Mouse (Mus musculus): ENCODE measurements around the gene Klf12. TPM values are rescaled to one million over a fixed set of nuclear protein-coding genes. Genes with fewer than 3 reads are reported as not detected.

Klf12 gene
- polyA plus RNA-seq, 1 experiment, result 8.2 TPM

- H3K9me3 ChIP-seq (replicated peaks; ENCODE audit: control insufficient read depth, insufficient read depth, low read length, poor library complexity, severe bottlenecking), result no peaks in the 10 kb centered on the region
- no peaks in the 10 kb centered on the region for H3K27me3 ChIP-seq (ENCODE audit: control insufficient read depth, insufficient read depth, low read length, poor library complexity, severe bottlenecking)
- no peak overlapping the region for H3K27ac ChIP-seq (ENCODE audit: insufficient read depth, low read length)
- no peak overlapping the region for H3K4me3 ChIP-seq (ENCODE audit: low read depth, low read length)
- H3K9ac ChIP-seq (ENCODE audit: low read depth, poor library complexity, severe bottlenecking), result no peak overlapping the region
- TF ChIP-seq EP300 (IDR thresholded peaks at IDR 0.05; ENCODE audit: insufficient read depth, low read depth, low read length) (no peak), POLR2A (IDR thresholded peaks at IDR 0.05; ENCODE audit: insufficient read depth, low read length) (no peak), CTCF (IDR thresholded peaks at IDR 0.05; ENCODE audit: low read depth, low read length) (no peak)
- H3K4me1 ChIP-seq (ENCODE audit: control insufficient read depth, insufficient read depth, low read length), result no peaks in the 10 kb centered on the region
- H3K36me3 ChIP-seq (ENCODE audit: control insufficient read depth, insufficient read depth, low read length, poor library complexity, severe bottlenecking), result no peaks in the 10 kb centered on the region
Observed at GRCm38 (mm10) chr14:100052876-100053275, 231.6 kb downstream of the Klf12 start.

DNA sequence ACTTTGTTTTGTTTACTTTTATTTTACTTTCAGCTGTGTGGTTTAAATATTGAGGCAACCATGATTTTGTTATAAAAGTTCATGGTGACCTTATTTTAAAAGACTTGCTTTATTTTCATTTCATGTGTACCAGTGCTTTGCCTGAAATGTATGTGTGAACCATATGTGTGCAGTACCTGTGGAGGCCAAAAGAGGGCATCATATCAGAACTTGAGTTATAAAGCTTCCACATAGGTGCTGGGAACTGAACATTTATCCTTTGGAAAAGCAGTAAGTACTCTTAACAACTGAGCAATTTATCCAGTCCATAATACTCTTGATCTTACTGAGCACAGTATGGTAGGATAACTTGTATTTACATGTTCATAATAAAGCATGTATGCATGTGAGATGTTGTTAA is 239.0 kb downstream of the Klf12 start:
- Histone ChIP-seq H3K9ac (ENCODE audit: low read depth, poor library complexity, severe bottlenecking) (no peak overlapping the region), H3K36me3 (ENCODE audit: control insufficient read depth, insufficient read depth, low read length, poor library complexity, severe bottlenecking) (no peaks in the 10 kb centered on the region), H3K27ac (ENCODE audit: insufficient read depth, low read length) (no peak overlapping the region), H3K4me3 (ENCODE audit: low read depth, low read length) (no peak overlapping the region), H3K27me3 (ENCODE audit: control insufficient read depth, insufficient read depth, low read length, poor library complexity, severe bottlenecking) (no peaks in the 10 kb centered on the region), H3K9me3 (replicated peaks; ENCODE audit: control insufficient read depth, insufficient read depth, low read length, poor library complexity, severe bottlenecking) (no peaks in the 10 kb centered on the region), H3K4me1 (ENCODE audit: control insufficient read depth, insufficient read depth, low read length) (no peaks in the 10 kb centered on the region)
- TF ChIP-seq CTCF (IDR thresholded peaks at IDR 0.05; ENCODE audit: low read depth, low read length), result no peak
- no peak for TF ChIP-seq EP300 (IDR thresholded peaks at IDR 0.05; ENCODE audit: insufficient read depth, low read depth, low read length)
- TF ChIP-seq POLR2A (IDR thresholded peaks at IDR 0.05; ENCODE audit: insufficient read depth, low read length), result no peak

- H3K27ac ChIP-seq (ENCODE audit: insufficient read depth, low read length), result no peak overlapping the region
- no peaks in the 10 kb centered on the region for H3K36me3 ChIP-seq (ENCODE audit: control insufficient read depth, insufficient read depth, low read length, poor library complexity, severe bottlenecking)
- H3K9me3 ChIP-seq (replicated peaks; ENCODE audit: control insufficient read depth, insufficient read depth, low read length, poor library complexity, severe bottlenecking), result no peaks in the 10 kb centered on the region
- no peaks in the 10 kb centered on the region for H3K27me3 ChIP-seq (ENCODE audit: control insufficient read depth, insufficient read depth, low read length, poor library complexity, severe bottlenecking)
- H3K4me3 ChIP-seq (ENCODE audit: low read depth, low read length), result no peak overlapping the region
- TF ChIP-seq CTCF (IDR thresholded peaks at IDR 0.05; ENCODE audit: low read depth, low read length), result no peak
- TF ChIP-seq POLR2A (IDR thresholded peaks at IDR 0.05; ENCODE audit: insufficient read depth, low read length), result no peak
- TF ChIP-seq EP300 (IDR thresholded peaks at IDR 0.05; ENCODE audit: insufficient read depth, low read depth, low read length), result no peak
- no peaks in the 10 kb centered on the region for H3K4me1 ChIP-seq (ENCODE audit: control insufficient read depth, insufficient read depth, low read length)
- no peak overlapping the region for H3K9ac ChIP-seq (ENCODE audit: low read depth, poor library complexity, severe bottlenecking)
Observed at GRCm38 (mm10) chr14:100041823-100042222, 242.7 kb downstream of the Klf12 start.

DNA sequence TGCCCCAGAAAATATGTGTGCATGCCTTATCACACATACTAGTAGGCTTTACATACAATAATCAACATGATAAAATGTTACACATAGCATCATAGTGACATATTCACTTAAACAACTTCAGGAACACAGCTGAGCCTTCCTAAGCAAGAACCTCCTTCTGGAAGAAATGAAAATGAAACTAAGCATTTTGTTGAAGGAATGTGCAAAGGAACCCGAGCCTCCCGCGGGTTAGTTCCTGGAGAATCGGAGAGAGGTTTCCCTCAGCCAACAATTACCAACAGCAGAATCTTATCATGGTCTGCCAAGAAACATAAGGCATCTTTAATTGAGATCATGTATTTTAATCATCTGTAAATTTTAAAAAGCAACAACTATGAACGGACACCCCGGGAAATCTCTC is 257.8 kb downstream of the Klf12 start:
- no peak overlapping the region for H3K27ac ChIP-seq (ENCODE audit: insufficient read depth, low read length)
- TF ChIP-seq POLR2A (IDR thresholded peaks at IDR 0.05; ENCODE audit: insufficient read depth, low read length), result no peak
- TF ChIP-seq EP300 (IDR thresholded peaks at IDR 0.05; ENCODE audit: insufficient read depth, low read depth, low read length), result no peak
- no peak for TF ChIP-seq CTCF (IDR thresholded peaks at IDR 0.05; ENCODE audit: low read depth, low read length)

DNA sequence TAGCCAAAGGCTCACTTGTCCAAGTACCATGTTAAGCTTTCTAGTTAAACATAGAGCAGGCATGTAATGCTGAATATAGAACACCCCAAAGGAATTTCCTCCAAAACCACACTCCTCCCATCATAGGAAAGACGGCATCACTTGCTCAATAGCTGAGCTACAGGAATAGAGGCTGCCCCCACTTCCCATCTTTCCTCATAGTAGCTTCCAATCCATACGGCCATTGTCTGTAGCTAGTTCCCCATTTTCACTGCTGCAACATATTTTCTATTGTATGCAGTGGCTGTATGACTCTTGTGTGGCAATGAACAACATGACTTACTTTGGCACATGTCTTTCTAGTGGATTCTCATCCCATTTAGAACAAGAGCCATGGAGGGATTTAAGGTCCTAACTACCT is 267.3 kb downstream of the Klf12 start:
- TF ChIP-seq POLR2A (IDR thresholded peaks at IDR 0.05; ENCODE audit: insufficient read depth, low read length), result no peak
- TF ChIP-seq CTCF (IDR thresholded peaks at IDR 0.05; ENCODE audit: low read depth, low read length), result no peak
- TF ChIP-seq EP300 (IDR thresholded peaks at IDR 0.05; ENCODE audit: insufficient read depth, low read depth, low read length), result no peak
- H3K9me3 ChIP-seq (replicated peaks; ENCODE audit: control insufficient read depth, insufficient read depth, low read length, poor library complexity, severe bottlenecking), result 0 out of 2 replicates have a peak, but pooled peaks cover 3% of the 10 kb centered on the region
- peaks cover 3% of the 10 kb centered on the region; the same call in 1 of the 2 replicates for H3K36me3 ChIP-seq (ENCODE audit: control insufficient read depth, insufficient read depth, low read length, poor library complexity, severe bottlenecking)
- no peaks in the 10 kb centered on the region for H3K27me3 ChIP-seq (ENCODE audit: control insufficient read depth, insufficient read depth, low read length, poor library complexity, severe bottlenecking)
- no peak overlapping the region for H3K27ac ChIP-seq (ENCODE audit: insufficient read depth, low read length)
- no peak overlapping the region for H3K9ac ChIP-seq (ENCODE audit: low read depth, poor library complexity, severe bottlenecking)
- no peak overlapping the region for H3K4me3 ChIP-seq (ENCODE audit: low read depth, low read length)
- no peaks in the 10 kb centered on the region for H3K4me1 ChIP-seq (ENCODE audit: control insufficient read depth, insufficient read depth, low read length)

More for the DNA sequence above, 257.8 kb downstream of the Klf12 start:
- Histone ChIP-seq H3K9ac (ENCODE audit: low read depth, poor library complexity, severe bottlenecking) (no peak overlapping the region), H3K4me1 (ENCODE audit: control insufficient read depth, insufficient read depth, low read length) (no peaks in the 10 kb centered on the region), H3K9me3 (replicated peaks; ENCODE audit: control insufficient read depth, insufficient read depth, low read length, poor library complexity, severe bottlenecking) (0 out of 2 replicates have a peak, but pooled peaks cover 2% of the 10 kb centered on the region), H3K27me3 (ENCODE audit: control insufficient read depth, insufficient read depth, low read length, poor library complexity, severe bottlenecking) (no peaks in the 10 kb centered on the region), H3K36me3 (ENCODE audit: control insufficient read depth, insufficient read depth, low read length, poor library complexity, severe bottlenecking) (peaks cover under 1% of the 10 kb centered on the region; the same call in 1 of the 2 replicates), H3K4me3 (ENCODE audit: low read depth, low read length) (no peak overlapping the region)

- Histone ChIP-seq H3K36me3 (ENCODE audit: control insufficient read depth, insufficient read depth, low read length, poor library complexity, severe bottlenecking) (no peaks in the 10 kb centered on the region), H3K9ac (ENCODE audit: low read depth, poor library complexity, severe bottlenecking) (no peak overlapping the region), H3K4me1 (ENCODE audit: control insufficient read depth, insufficient read depth, low read length) (no peaks in the 10 kb centered on the region), H3K4me3 (ENCODE audit: low read depth, low read length) (no peak overlapping the region), H3K9me3 (replicated peaks; ENCODE audit: control insufficient read depth, insufficient read depth, low read length, poor library complexity, severe bottlenecking) (no peaks in the 10 kb centered on the region), H3K27me3 (ENCODE audit: control insufficient read depth, insufficient read depth, low read length, poor library complexity, severe bottlenecking) (no peaks in the 10 kb centered on the region), H3K27ac (ENCODE audit: insufficient read depth, low read length) (no peak overlapping the region)
- TF ChIP-seq CTCF (IDR thresholded peaks at IDR 0.05; ENCODE audit: low read depth, low read length) (no peak), EP300 (IDR thresholded peaks at IDR 0.05; ENCODE audit: insufficient read depth, low read depth, low read length) (no peak), POLR2A (IDR thresholded peaks at IDR 0.05; ENCODE audit: insufficient read depth, low read length) (no peak)
Observed at GRCm38 (mm10) chr14:100010525-100010924, 274.0 kb downstream of the Klf12 start.

All from ES-Bruce4 (cell line).